Mouse (Mus musculus): ENCODE measurements at regions not wholly inside any gene's neighbourhood (a gene's known extent, or its start where the extent isn't known, plus 50 kb on each side); places are given as distances from the start of the nearest gene placed in this dataset.

DNA sequence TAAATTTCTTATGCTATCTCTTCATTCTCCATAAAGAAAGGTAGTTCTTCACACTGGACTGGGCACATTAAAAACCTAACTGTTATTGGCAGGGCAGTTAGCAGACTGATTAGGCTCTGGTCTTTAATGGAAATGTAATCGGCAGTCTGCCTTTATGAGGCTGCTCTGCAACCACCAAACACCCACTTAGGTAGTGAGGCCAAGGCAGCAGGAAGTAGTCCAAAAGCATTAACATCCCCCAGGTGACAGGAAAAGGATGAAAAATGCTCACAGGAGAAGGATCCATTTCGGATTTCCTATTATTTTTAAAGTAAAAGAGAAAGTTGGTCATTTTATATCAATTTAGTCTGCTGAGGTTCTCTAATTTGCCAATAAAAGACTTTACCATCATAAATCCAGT lies 528.9 kb upstream of the Dppa4 start:
- Histone ChIP-seq H3K4me1 (ENCODE audit: control insufficient read depth, insufficient read depth, low read depth, low read length) (no peaks in the 10 kb centered on the region), H3K36me3 (ENCODE audit: control insufficient read depth, insufficient read depth, low read length) (no peaks in the 10 kb centered on the region), H3K4me3 (ENCODE audit: low read length) (no peak overlapping the region), H3K27me3 (replicated peaks; ENCODE audit: control insufficient read depth, insufficient read depth, low read length) (no peaks in the 10 kb centered on the region), H3K4me2 (ENCODE audit: low read length) (no peak overlapping the region), H3K9ac (ENCODE audit: low read depth, low read length) (no peak overlapping the region), H3K9me3 (ENCODE audit: control insufficient read depth, low read length) (no peaks in the 10 kb centered on the region), H3K27ac (ENCODE audit: low read depth, low read length) (no peak overlapping the region)
- WGBS = 69% methylated on average over 2 of the region's 2 CpGs
- ATAC-seq = no peak

DNA sequence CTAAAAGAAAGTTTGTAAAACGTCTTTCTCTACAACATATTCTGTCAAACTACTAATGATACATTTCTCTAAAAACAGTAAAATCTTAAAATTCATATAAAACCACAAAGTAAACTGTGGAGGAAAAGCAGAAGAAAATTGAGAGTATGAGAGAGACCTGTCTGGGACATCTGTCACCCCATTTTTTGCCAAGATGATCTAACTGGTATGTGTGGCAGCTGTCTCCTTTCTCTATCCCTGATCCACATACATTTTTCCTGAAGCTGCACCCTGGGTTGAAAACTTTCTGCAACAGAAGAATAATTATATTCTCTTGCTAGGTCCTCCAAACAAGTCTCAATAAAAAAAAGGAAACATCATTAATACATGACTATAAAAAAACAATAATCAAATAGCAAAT lies 525.2 kb upstream of the Dppa4 start:
- Histone ChIP-seq H3K36me3 (ENCODE audit: control insufficient read depth, insufficient read depth, low read length) (no peaks in the 10 kb centered on the region), H3K27me3 (replicated peaks; ENCODE audit: control insufficient read depth, insufficient read depth, low read length) (no peaks in the 10 kb centered on the region), H3K4me3 (ENCODE audit: low read length) (no peak overlapping the region), H3K27ac (ENCODE audit: low read depth, low read length) (no peak overlapping the region), H3K9me3 (ENCODE audit: control insufficient read depth, low read length) (no peaks in the 10 kb centered on the region), H3K9ac (ENCODE audit: low read depth, low read length) (no peak overlapping the region), H3K4me1 (ENCODE audit: control insufficient read depth, insufficient read depth, low read depth, low read length) (no peaks in the 10 kb centered on the region), H3K4me2 (ENCODE audit: low read length) (no peak overlapping the region)
- 85% methylated on average over 1 of the region's 1 CpGs for WGBS
- no peak for ATAC-seq

DNA sequence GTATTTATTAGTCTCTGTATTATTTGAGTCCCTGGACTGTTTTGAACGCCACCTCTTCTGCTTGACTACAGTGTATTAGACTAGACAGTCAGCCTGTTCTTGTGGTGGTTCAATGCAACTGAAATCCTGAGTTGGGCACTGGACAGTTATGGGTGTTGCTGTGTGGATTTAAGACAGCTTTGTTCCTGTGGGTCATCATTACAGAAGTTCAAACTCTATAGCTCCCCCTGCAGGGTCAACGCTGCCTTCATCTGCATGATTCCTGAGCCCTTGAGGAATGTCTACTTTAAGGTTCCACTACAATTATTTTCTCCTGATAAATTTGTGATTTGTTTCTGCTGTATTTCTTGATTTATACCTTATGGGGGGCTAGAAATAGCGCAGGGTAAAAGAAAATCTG lies 517.8 kb upstream of the Dppa4 start:
- ATAC-seq = no peak
- 67% methylated on average over 3 of the region's 3 CpGs for WGBS
- H3K27ac ChIP-seq (ENCODE audit: low read depth, low read length) = no peak overlapping the region
- no peak overlapping the region for H3K9ac ChIP-seq (ENCODE audit: low read depth, low read length)
- no peak overlapping the region for H3K4me3 ChIP-seq (ENCODE audit: low read length)
- H3K4me2 ChIP-seq (ENCODE audit: low read length) = no peak overlapping the region
- H3K27me3 ChIP-seq (replicated peaks; ENCODE audit: control insufficient read depth, insufficient read depth, low read length) = no peaks in the 10 kb centered on the region
- no peaks in the 10 kb centered on the region for H3K9me3 ChIP-seq (ENCODE audit: control insufficient read depth, low read length)
- no peaks in the 10 kb centered on the region for H3K4me1 ChIP-seq (ENCODE audit: control insufficient read depth, insufficient read depth, low read depth, low read length)
- H3K36me3 ChIP-seq (ENCODE audit: control insufficient read depth, insufficient read depth, low read length) = no peaks in the 10 kb centered on the region

DNA sequence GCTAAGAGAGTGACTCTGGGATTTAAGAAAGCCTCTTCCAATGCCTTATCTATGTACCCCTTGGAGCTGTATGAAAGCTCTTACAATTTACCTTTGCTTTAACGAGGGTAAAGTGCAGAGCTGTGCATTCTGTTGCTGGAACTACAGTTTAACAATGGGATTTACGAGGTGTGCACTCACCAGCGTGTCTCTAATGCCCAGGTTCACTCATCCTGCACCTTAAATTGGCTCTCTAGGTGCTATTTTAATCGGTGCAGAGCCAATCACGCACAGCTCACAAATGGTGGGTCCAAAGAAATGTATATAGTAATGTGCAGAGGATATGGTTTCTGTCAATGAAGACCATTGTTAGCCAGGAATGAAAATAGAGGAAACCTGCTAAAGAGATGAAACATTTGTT lies 495.0 kb upstream of the Dppa4 start:
- no peak overlapping the region for H3K4me3 ChIP-seq (ENCODE audit: low read length)
- H3K27me3 ChIP-seq (replicated peaks; ENCODE audit: control insufficient read depth, insufficient read depth, low read length) = no peaks in the 10 kb centered on the region
- H3K9ac ChIP-seq (ENCODE audit: low read depth, low read length) = no peak overlapping the region
- no peaks in the 10 kb centered on the region for H3K9me3 ChIP-seq (ENCODE audit: control insufficient read depth, low read length)
- ATAC-seq = no peak; the same call in 1 of the 2 replicates
- no peak overlapping the region for H3K27ac ChIP-seq (ENCODE audit: low read depth, low read length)
- H3K4me1 ChIP-seq (ENCODE audit: control insufficient read depth, insufficient read depth, low read depth, low read length) = no peaks in the 10 kb centered on the region
- no peak overlapping the region for H3K4me2 ChIP-seq (ENCODE audit: low read length)
- WGBS = 73% methylated on average over 5 of the region's 5 CpGs
- H3K36me3 ChIP-seq (ENCODE audit: control insufficient read depth, insufficient read depth, low read length) = no peaks in the 10 kb centered on the region

DNA sequence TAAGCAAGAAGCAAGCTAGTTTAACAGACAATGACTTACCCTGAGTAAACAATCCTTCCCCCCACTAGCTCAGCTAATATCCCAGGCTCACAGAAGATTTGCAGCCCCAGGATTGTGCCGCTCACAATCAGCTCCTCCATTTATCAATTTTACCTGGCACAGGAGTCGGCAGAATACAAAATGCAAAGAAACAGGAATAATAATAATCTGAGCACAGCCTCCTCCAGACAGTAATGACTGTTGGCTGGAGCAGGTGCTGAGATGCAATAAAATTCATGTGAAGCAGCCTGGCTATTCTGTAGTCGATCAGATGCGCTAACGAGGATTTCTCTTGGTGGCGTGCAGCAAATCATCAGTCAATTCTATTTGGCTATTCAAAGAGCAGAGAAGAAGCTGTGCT lies 492.9 kb upstream of the Dppa4 start:
- H3K4me2 ChIP-seq (ENCODE audit: low read length) = no peak overlapping the region
- H3K27ac ChIP-seq (ENCODE audit: low read depth, low read length) = no peak overlapping the region
- H3K36me3 ChIP-seq (ENCODE audit: control insufficient read depth, insufficient read depth, low read length) = no peaks in the 10 kb centered on the region
- H3K27me3 ChIP-seq (replicated peaks; ENCODE audit: control insufficient read depth, insufficient read depth, low read length) = no peaks in the 10 kb centered on the region
- ATAC-seq = peak; percentile 75
- no peaks in the 10 kb centered on the region for H3K4me1 ChIP-seq (ENCODE audit: control insufficient read depth, insufficient read depth, low read depth, low read length)
- no peak overlapping the region for H3K4me3 ChIP-seq (ENCODE audit: low read length)
- H3K9me3 ChIP-seq (ENCODE audit: control insufficient read depth, low read length) = no peaks in the 10 kb centered on the region
- no peak overlapping the region for H3K9ac ChIP-seq (ENCODE audit: low read depth, low read length)
- WGBS = 61% methylated on average over 6 of the region's 6 CpGs

DNA sequence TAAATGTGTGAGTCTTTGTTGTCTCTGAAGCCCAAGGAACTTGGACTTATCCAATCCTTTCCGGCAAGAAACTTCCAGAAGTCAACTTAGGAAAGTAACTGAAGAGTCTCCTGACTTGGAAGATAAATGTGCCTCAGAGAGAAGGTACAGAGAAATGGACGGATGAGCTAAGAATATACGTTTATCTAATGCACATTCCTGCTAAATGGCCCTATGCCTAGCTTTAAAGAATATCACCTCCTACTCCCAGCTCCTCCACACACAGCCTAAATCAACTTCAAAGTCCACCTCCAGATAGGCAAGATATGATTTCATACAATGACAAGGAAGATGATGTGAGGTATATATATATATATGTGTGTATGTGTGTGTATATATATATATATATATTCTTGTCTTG lies 492.1 kb upstream of the Dppa4 start:
- Histone ChIP-seq H3K4me3 (ENCODE audit: low read length) (no peak overlapping the region), H3K4me1 (ENCODE audit: control insufficient read depth, insufficient read depth, low read depth, low read length) (no peaks in the 10 kb centered on the region), H3K27ac (ENCODE audit: low read depth, low read length) (no peak overlapping the region), H3K9me3 (ENCODE audit: control insufficient read depth, low read length) (no peaks in the 10 kb centered on the region), H3K4me2 (ENCODE audit: low read length) (no peak overlapping the region), H3K9ac (ENCODE audit: low read depth, low read length) (no peak overlapping the region), H3K27me3 (replicated peaks; ENCODE audit: control insufficient read depth, insufficient read depth, low read length) (no peaks in the 10 kb centered on the region), H3K36me3 (ENCODE audit: control insufficient read depth, insufficient read depth, low read length) (no peaks in the 10 kb centered on the region)
- 91% methylated on average over 3 of the region's 3 CpGs for WGBS
- ATAC-seq = no peak

DNA sequence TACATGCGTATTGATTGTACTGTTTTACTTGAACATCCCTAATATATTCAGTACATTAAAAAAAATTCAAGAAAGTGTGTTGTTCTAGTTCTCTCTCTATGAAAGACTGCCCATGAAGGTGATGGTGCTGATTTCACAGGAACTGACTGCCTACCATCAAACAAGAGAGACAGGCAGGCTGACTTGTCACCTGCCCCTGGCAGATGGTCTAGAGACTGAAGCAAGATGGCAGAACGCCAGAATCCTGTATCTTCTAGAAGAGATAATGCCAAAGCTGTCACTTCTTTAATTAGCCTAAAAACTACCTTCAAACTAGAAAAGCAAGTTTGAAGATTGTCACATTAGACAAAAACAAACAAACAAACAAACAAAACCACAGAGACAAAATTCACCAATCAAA lies 484.7 kb upstream of the Dppa4 start:
- Histone ChIP-seq H3K27me3 (replicated peaks; ENCODE audit: control insufficient read depth, insufficient read depth, low read length) (no peaks in the 10 kb centered on the region), H3K27ac (ENCODE audit: low read depth, low read length) (no peak overlapping the region), H3K4me1 (ENCODE audit: control insufficient read depth, insufficient read depth, low read depth, low read length) (no peaks in the 10 kb centered on the region), H3K4me2 (ENCODE audit: low read length) (no peak overlapping the region), H3K36me3 (ENCODE audit: control insufficient read depth, insufficient read depth, low read length) (no peaks in the 10 kb centered on the region), H3K9ac (ENCODE audit: low read depth, low read length) (no peak overlapping the region), H3K9me3 (ENCODE audit: control insufficient read depth, low read length) (no peaks in the 10 kb centered on the region), H3K4me3 (ENCODE audit: low read length) (no peak overlapping the region)
- WGBS = 78% methylated on average over 2 of the region's 2 CpGs
- peak; percentile 54; the same call in 1 of the 2 replicates for ATAC-seq

DNA sequence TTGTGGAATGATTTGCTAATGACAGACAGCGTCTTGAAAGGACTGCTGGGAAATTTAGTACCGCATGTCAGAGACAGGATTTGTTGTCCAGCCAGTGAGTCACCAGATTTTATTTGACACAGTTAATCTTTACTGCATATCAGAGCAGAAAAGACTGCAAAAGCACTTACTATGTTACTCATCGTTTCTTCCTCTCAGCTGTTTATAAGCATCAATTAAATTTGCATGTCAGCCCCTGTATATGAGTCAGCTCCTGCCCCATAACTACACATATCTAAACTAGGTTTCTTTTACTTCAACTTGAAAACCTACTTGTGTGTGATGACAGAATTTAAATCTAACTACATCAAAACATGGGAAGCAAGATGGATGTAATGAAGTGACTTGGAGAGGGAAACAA lies 440.4 kb upstream of the Dppa4 start:
- no peaks in the 10 kb centered on the region for H3K27me3 ChIP-seq (replicated peaks; ENCODE audit: control insufficient read depth, insufficient read depth, low read length)
- ATAC-seq = no peak
- H3K36me3 ChIP-seq (ENCODE audit: control insufficient read depth, insufficient read depth, low read length) = no peaks in the 10 kb centered on the region
- H3K9me3 ChIP-seq (ENCODE audit: control insufficient read depth, low read length) = no peaks in the 10 kb centered on the region
- H3K4me2 ChIP-seq (ENCODE audit: low read length) = no peak overlapping the region
- H3K4me1 ChIP-seq (ENCODE audit: control insufficient read depth, insufficient read depth, low read depth, low read length) = no peaks in the 10 kb centered on the region
- H3K27ac ChIP-seq (ENCODE audit: low read depth, low read length) = no peak overlapping the region
- no peak overlapping the region for H3K9ac ChIP-seq (ENCODE audit: low read depth, low read length)
- 73% methylated on average over 3 of the region's 3 CpGs for WGBS
- H3K4me3 ChIP-seq (ENCODE audit: low read length) = no peak overlapping the region

DNA sequence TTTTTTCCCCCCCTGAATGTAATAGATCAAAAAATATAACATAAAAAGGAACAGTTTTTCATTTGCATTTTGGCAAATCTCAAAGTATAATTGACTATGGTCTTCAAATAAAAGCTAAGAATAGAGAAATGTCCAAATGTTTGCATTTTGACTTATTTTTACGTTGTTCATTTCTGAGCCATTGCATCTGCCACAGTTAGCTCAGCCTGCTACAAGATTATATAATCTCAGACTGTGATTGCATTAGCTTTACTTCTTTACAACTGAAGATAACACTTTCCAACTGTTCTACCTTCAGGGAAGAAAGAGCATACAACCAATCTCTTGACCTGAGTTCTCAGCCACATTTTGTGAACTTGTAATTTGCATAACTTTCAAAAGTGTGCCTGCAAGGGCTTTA lies 431.9 kb upstream of the Dppa4 start:
- H3K36me3 ChIP-seq (ENCODE audit: control insufficient read depth, insufficient read depth, low read length) = no peaks in the 10 kb centered on the region
- 76% methylated on average over 1 of the region's 1 CpGs for WGBS
- no peaks in the 10 kb centered on the region for H3K4me1 ChIP-seq (ENCODE audit: control insufficient read depth, insufficient read depth, low read depth, low read length)
- no peaks in the 10 kb centered on the region for H3K27me3 ChIP-seq (replicated peaks; ENCODE audit: control insufficient read depth, insufficient read depth, low read length)
- H3K4me2 ChIP-seq (ENCODE audit: low read length) = no peak overlapping the region
- no peak for ATAC-seq
- no peak overlapping the region for H3K27ac ChIP-seq (ENCODE audit: low read depth, low read length)
- H3K9me3 ChIP-seq (ENCODE audit: control insufficient read depth, low read length) = no peaks in the 10 kb centered on the region
- no peak overlapping the region for H3K9ac ChIP-seq (ENCODE audit: low read depth, low read length)
- H3K4me3 ChIP-seq (ENCODE audit: low read length) = no peak overlapping the region

DNA sequence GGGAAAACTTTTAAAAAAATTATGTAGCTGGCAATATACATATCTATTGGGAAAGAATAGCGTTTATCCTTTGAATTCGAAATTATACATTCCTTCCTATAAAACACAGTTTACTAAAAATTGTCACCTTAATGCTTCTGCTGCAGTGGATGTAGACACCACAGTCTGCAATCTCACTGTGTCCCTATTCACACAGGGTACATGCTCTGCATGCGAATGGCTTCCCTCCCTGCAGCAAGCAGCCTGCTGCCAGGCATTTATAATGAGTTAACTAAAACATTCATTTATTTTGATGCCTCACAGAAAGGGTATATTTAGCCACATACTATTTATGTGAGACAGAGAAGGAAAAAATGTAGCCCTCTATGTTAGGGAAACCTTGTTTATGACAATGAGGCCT lies 423.7 kb upstream of the Dppa4 start:
- 75% methylated on average over 3 of the region's 3 CpGs for whole genome bisulfite sequencing
- H3K9ac ChIP-seq (ENCODE audit: low read depth, low read length) = no peak overlapping the region

More for the DNA sequence above, 423.7 kb upstream of the Dppa4 start:
- H3K27me3 ChIP-seq (replicated peaks; ENCODE audit: control insufficient read depth, insufficient read depth, low read length) = no peaks in the 10 kb centered on the region
- H3K4me3 ChIP-seq (ENCODE audit: low read length) = no peak overlapping the region
- no peaks in the 10 kb centered on the region for H3K36me3 ChIP-seq (ENCODE audit: control insufficient read depth, insufficient read depth, low read length)
- no peaks in the 10 kb centered on the region for H3K9me3 ChIP-seq (ENCODE audit: control insufficient read depth, low read length)
- H3K4me2 ChIP-seq (ENCODE audit: low read length) = no peak overlapping the region
- no peaks in the 10 kb centered on the region for H3K4me1 ChIP-seq (ENCODE audit: control insufficient read depth, insufficient read depth, low read depth, low read length)
- H3K27ac ChIP-seq (ENCODE audit: low read depth, low read length) = no peak overlapping the region
- no peak for ATAC-seq

All from hindbrain, embryonic 16.5 days (tissue).